ENCODE assay signal across 9 mouse cellular contexts in the genomic region with DNA sequence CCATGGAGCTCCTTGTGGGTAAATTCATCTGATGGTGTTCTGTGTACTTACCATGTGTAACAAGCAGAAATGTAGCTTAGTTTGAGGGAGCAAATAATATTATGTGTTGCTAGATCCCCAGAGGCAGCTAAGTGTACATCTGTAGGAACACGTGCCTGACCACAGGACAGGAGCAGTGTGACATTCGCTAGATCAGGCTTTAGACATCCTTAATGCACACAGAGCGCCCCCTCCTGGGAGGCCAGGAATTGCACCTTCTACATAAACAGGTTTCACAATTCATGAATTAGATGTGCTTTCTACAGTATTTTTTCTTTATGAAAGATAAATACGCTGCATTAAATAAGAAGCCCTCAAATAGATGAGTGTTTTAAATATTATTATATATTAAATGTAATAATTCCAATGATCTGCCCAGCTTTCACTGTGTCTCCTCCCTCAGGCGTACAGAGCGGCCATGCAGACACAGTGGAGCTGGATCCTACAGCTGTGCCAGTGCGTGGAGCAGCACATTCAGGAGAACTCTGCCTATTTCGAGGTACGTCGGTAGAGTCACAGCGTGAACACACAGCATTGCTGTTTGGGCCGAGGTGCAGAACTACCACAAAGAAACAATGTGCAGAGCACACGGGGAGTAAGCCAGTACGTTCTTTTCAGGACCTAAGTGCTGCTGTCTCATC.
A peak's percentile ranks its signal among the peaks of the same experiment; 100 is the strongest.
DNase-seq lines count a peak whose midpoint lies in the region; ATAC-seq and TF ChIP-seq lines count a peak whose summit lies in the region.
"Had no signal": no experiment of that assay in that cellular context is flagged by ENCODE, and none has a peak within 500 bp of the region (broad histone marks: within the 10 kb centered on the region; RNA-seq: fewer than 3 reads in every experiment).

No protein-coding gene starts in this region.

- ATAC-seq in granulocyte monocyte progenitor cell, adult 5-6 weeks (replicated peaks; ENCODE audit: poor library complexity, severe bottlenecking), result peak; percentile 79
- peak; percentile 68; the same call in 1 of the 2 replicates for ATAC-seq in kidney, embryonic 14.5 days (ENCODE audit: low FRiP score, low TSS enrichment)
- ATAC-seq in limb, embryonic 14.5 days (ENCODE audit: low FRiP score, low read depth), result no peak
- ATAC-seq in neural tube, embryonic 12.5 days (ENCODE audit: low FRiP score, low read depth), result peak; percentile 66; the same call in 1 of the 2 replicates

- no peak overlapping the region for H3K9ac ChIP-seq in kidney, embryonic 14.5 days (ENCODE audit: low read depth, low read length)
- no peak overlapping the region for H3K9ac ChIP-seq in limb, embryonic 14.5 days (ENCODE audit: low read depth, low read length, severe bottlenecking)
- H3K9ac ChIP-seq in neural tube, embryonic 12.5 days, result no peak overlapping the region
- H3K9ac ChIP-seq: stomach, embryonic 15.5 days had no signal

- DNase-seq in 416B (ENCODE audit: low read depth), result peak; percentile 66
- DNase-seq in adrenal gland, adult (ENCODE audit: inconsistent age in 2 of 2, low spot score in 1 of 2), result peak; percentile 78 to 94
- peak; percentile 84 for DNase-seq in embryo, embryonic 11 days
- DNase-seq in limb, embryonic 14.5 days (ENCODE audit: low spot score), result peak; percentile 76
- peak; percentile 52 for DNase-seq in thymus, postnatal 0 days (ENCODE audit: low spot score)

- TF ChIP-seq POLR2A in limb, embryonic 14.5 days (IDR thresholded peaks at IDR 0.05; ENCODE audit: borderline replicate concordance, extremely low read depth, insufficient read depth, insufficient read length), result no peak

- H3K4me2 ChIP-seq in kidney, embryonic 14.5 days (replicated peaks; ENCODE audit: low read depth, low read length), result no peak overlapping the region
- H3K4me2 ChIP-seq in limb, embryonic 14.5 days (replicated peaks; ENCODE audit: low read depth, low read length, severe bottlenecking), result no peak overlapping the region
- H3K4me2 ChIP-seq in neural tube, embryonic 12.5 days (replicated peaks), result no peak overlapping the region
- H3K4me2 ChIP-seq: stomach, embryonic 15.5 days had no signal

- no peaks in the 10 kb centered on the region for H3K27me3 ChIP-seq in kidney, embryonic 14.5 days (ENCODE audit: control insufficient read depth, insufficient read depth, low read length)
- H3K27me3 ChIP-seq in limb, embryonic 14.5 days (ENCODE audit: control insufficient read depth, insufficient read depth, low read length), result no peaks in the 10 kb centered on the region
- H3K27me3 ChIP-seq in neural tube, embryonic 12.5 days (replicated peaks), result no peaks in the 10 kb centered on the region
- H3K27me3 ChIP-seq: stomach, embryonic 15.5 days had no signal

- H3K36me3 ChIP-seq in kidney, embryonic 14.5 days (ENCODE audit: control insufficient read depth, insufficient read depth, low read length), result peaks cover 32% of the 10 kb centered on the region
- H3K36me3 ChIP-seq in limb, embryonic 14.5 days (ENCODE audit: control insufficient read depth, insufficient read depth, low read length), result peaks cover 27% of the 10 kb centered on the region
- peaks cover 48% of the 10 kb centered on the region for H3K36me3 ChIP-seq in neural tube, embryonic 12.5 days

- H3K9me3 ChIP-seq in kidney, embryonic 14.5 days (ENCODE audit: control insufficient read depth, low read length), result no peaks in the 10 kb centered on the region
- no peaks in the 10 kb centered on the region for H3K9me3 ChIP-seq in limb, embryonic 14.5 days (ENCODE audit: control insufficient read depth, low read length)
- no peaks in the 10 kb centered on the region for H3K9me3 ChIP-seq in neural tube, embryonic 12.5 days
- H3K9me3 ChIP-seq: stomach, embryonic 15.5 days had no signal

- no peaks in the 10 kb centered on the region for H3K4me1 ChIP-seq in kidney, embryonic 14.5 days (ENCODE audit: control insufficient read depth, insufficient read depth, low read length)
- H3K4me1 ChIP-seq in limb, embryonic 14.5 days (ENCODE audit: control insufficient read depth, insufficient read depth, low read length), result no peaks in the 10 kb centered on the region
- H3K4me1 ChIP-seq in neural tube, embryonic 12.5 days, result no peaks in the 10 kb centered on the region; the same call in 1 of the 2 replicates
- H3K4me1 ChIP-seq: stomach, embryonic 15.5 days had no signal

- 71% methylated on average over 14 of the region's 14 CpGs for WGBS in kidney, embryonic 14.5 days
- 70% methylated on average over 14 of the region's 14 CpGs for WGBS in limb, embryonic 14.5 days
- 70% methylated on average over 14 of the region's 14 CpGs for WGBS in neural tube, embryonic 12.5 days

- H3K27ac ChIP-seq in kidney, embryonic 14.5 days (ENCODE audit: low read depth, low read length), result no peak overlapping the region
- no peak overlapping the region for H3K27ac ChIP-seq in limb, embryonic 14.5 days (replicated peaks; ENCODE audit: low read depth, low read length)
- H3K27ac ChIP-seq in neural tube, embryonic 12.5 days, result no peak overlapping the region
- H3K27ac ChIP-seq: stomach, embryonic 15.5 days had no signal

- no peak overlapping the region for H3K4me3 ChIP-seq in kidney, embryonic 14.5 days (ENCODE audit: low read length)
- no peak overlapping the region for H3K4me3 ChIP-seq in limb, embryonic 14.5 days (replicated peaks; ENCODE audit: low read length)
- no peak overlapping the region for H3K4me3 ChIP-seq in neural tube, embryonic 12.5 days
- H3K4me3 ChIP-seq: stomach, embryonic 15.5 days had no signal
